Mouse (Mus musculus) forebrain, embryonic 12.5 days (tissue): ENCODE data around the gene Aif1l. TPM values are rescaled to one million over a fixed set of nuclear protein-coding genes. Genes with fewer than 3 reads are reported as not detected.

Experiments used
- ATAC-seq: fragments of 200-750 bp; cut with Nextera tagmentation; 2 replicates; pipeline ENCODE4 v1.8.0; 2017; ENCODE audit warnings: moderate TSS enrichment; ENCODE audit not compliant: low FRiP score
- H3K27ac ChIP-seq: fragments of 300-500 bp; sonication (generic); 2 replicates; pipeline ENCODE4 v1.5.1; 2016; ENCODE audit warnings: mild to moderate bottlenecking
- H3K27me3 ChIP-seq: fragments of 300-500 bp; sonication (generic); 2 replicates; pipeline ENCODE4 v1.6.1; 2016; ENCODE audit warnings: mild to moderate bottlenecking
- H3K36me3 ChIP-seq: fragments of 300-500 bp; sonication (generic); replicated peaks from 2 replicates; pipeline ENCODE4 v1.6.1; 2016; ENCODE audit warnings: mild to moderate bottlenecking
- H3K4me1 ChIP-seq: fragments of 300-500 bp; sonication (generic); 2 replicates; pipeline ENCODE4 v1.6.1; 2016
- H3K4me2 ChIP-seq: fragments of 300-500 bp; sonication (generic); 2 replicates; pipeline ENCODE4 v1.6.1; 2016; ENCODE audit warnings: mild to moderate bottlenecking, moderate library complexity
- H3K4me3 ChIP-seq: fragments of 300-500 bp; sonication (generic); replicated peaks from 2 replicates; pipeline ENCODE4 v1.5.1; 2016; ENCODE audit warnings: mild to moderate bottlenecking
- H3K9ac ChIP-seq: fragments of 300-500 bp; sonication (generic); 2 replicates; pipeline ENCODE4 v1.6.1; 2016; ENCODE audit warnings: mild to moderate bottlenecking
- H3K9me3 ChIP-seq: fragments of 300-500 bp; sonication (generic); 2 replicates; pipeline ENCODE4 v1.6.1; 2016
- WGBS: fragments of 180-500 bp; shearing (Covaris S2); methylation state at CpG from one replicate; pipeline ENCODE4 v1.1.7; 2016; 5-methylcytosine and 5-hydroxymethylcytosine counted together
- polyA plus RNA-seq: library from polyadenylated mRNA; unstranded; fragments of >200 nt; fragmentation: Nextera tagmentation; extraction: Ambion mirVana; gene quantifications from 2 replicates; pipeline ENCODE4 v1.2.1, GENCODE M21; 2016

Gene Aif1l
- polyA plus RNA-seq, 1 experiment from 2014 or later: 73.5 TPM

DNA sequence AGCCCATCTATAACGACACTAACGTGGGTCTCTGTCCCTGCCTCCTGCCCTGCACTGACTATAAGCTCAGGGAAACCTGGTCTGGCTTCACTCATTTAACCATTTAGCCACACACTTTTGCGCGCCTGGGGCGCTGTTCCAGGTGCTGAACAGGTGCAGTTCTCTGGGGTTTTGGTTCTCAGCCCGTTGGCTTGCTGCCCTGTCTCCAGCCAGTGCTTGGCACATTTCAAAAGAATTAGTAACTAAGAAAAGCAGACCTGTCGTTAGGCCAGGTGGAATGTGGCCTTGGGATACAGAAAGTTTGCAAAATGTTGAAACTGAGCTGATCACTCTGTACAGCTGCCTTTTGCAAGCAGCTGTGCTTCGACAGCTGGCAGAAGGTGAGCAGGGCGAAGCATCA, 25.1 kb upstream of the Aif1l start:
- H3K4me2 ChIP-seq: no peak overlapping the region
- 32% methylated on average over 9 of the region's 9 CpGs for WGBS
- no peak overlapping the region for H3K4me3 ChIP-seq
- no peaks in the 10 kb centered on the region for H3K9me3 ChIP-seq
- no peaks in the 10 kb centered on the region for H3K4me1 ChIP-seq
- H3K9ac ChIP-seq: no peak overlapping the region
- no peak for ATAC-seq
- H3K27ac ChIP-seq: no peak overlapping the region
- peaks cover 25% of the 10 kb centered on the region for H3K27me3 ChIP-seq
- H3K36me3 ChIP-seq: no peaks in the 10 kb centered on the region

DNA sequence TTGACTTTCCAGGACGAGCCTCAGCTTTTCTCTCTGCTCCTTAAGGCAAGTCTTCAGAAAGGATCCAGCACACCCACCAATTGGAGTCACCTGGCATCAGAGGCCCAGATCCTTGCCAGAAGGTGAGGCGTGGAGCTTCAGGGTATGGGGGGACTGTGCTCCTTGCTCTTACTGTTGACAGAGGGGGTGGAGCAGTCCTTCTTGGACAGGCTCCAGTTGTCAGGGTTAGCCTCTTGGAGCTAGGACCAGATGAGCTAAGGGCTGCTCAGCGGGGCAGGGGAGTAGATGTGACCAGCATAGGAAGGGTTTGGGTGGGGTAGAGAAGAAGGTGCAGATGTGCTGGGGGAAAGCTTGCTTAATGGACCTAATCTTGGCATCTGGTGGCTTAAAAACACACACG, 24.0 kb upstream of the Aif1l start:
- H3K27ac ChIP-seq: no peak overlapping the region
- WGBS: 77% methylated on average over 4 of the region's 4 CpGs
- H3K9ac ChIP-seq: no peak overlapping the region
- no peaks in the 10 kb centered on the region for H3K36me3 ChIP-seq
- ATAC-seq: no peak
- H3K4me3 ChIP-seq: no peak overlapping the region
- H3K9me3 ChIP-seq: no peaks in the 10 kb centered on the region
- no peaks in the 10 kb centered on the region for H3K4me1 ChIP-seq
- H3K27me3 ChIP-seq: peaks cover 25% of the 10 kb centered on the region
- H3K4me2 ChIP-seq: no peak overlapping the region

DNA sequence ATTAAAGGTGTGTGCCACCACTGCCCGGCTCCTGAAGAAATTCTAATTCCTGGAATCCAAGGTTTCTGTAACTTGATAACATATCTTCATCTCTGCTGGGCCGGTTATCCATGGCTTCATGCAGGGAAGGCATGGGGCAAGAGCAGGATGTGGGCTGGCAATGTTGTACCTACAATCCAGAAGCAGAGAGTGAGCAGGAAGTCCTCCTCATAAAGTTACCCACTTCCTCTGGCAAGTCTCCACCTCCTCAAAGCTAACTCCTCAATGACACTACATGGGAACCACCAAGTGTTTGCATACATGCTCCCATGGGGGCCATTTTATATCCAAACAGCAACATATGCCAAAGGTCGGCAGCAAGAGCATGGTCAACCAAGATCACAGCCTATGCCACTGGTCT, 20.3 kb upstream of the Aif1l start:
- Histone ChIP-seq H3K4me3 (no peak overlapping the region), H3K9me3 (no peaks in the 10 kb centered on the region), H3K4me2 (no peak overlapping the region), H3K27ac (no peak overlapping the region), H3K27me3 (peaks cover 7% of the 10 kb centered on the region; the same call in 1 of the 2 replicates), H3K36me3 (no peaks in the 10 kb centered on the region), H3K9ac (no peak overlapping the region), H3K4me1 (peaks cover 4% of the 10 kb centered on the region; the same call in 1 of the 2 replicates)
- no peak for ATAC-seq
- WGBS: 92% methylated on average over 3 of the region's 3 CpGs

DNA sequence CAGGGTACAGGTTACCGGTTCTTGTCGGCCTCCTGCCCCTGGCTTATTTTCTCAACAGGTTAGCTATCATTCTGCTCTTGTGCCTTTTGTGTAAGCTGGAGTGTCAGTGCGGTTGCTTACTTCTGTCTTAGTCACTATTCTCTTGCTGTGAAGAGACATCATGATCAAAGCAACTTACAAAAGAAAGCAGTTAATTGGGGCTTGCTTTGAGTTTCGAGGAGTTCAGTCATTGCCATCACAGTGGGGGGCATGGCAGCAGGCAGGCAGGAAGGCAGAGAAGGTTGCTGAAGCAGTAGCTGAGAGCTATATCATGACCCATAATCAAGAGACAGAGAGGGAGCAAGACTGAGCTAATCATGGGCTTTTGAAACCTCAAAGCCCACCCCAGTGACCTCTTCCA, 15.4 kb upstream of the Aif1l start:
- no peaks in the 10 kb centered on the region for H3K36me3 ChIP-seq
- H3K4me3 ChIP-seq: no peak overlapping the region
- no peak overlapping the region for H3K4me2 ChIP-seq
- WGBS: 14% methylated on average over 4 of the region's 4 CpGs
- no peak for ATAC-seq
- H3K9ac ChIP-seq: no peak overlapping the region
- H3K27me3 ChIP-seq: peaks cover 10% of the 10 kb centered on the region; the same call in 1 of the 2 replicates
- H3K4me1 ChIP-seq: peaks cover 5% of the 10 kb centered on the region; the same call in 1 of the 2 replicates
- H3K9me3 ChIP-seq: no peaks in the 10 kb centered on the region
- H3K27ac ChIP-seq: no peak overlapping the region

- Histone ChIP-seq H3K4me1 (peaks cover 5% of the 10 kb centered on the region; the same call in 1 of the 2 replicates), H3K9ac (no peak overlapping the region), H3K4me2 (no peak overlapping the region), H3K27me3 (peaks cover 10% of the 10 kb centered on the region; the same call in 1 of the 2 replicates), H3K4me3 (no peak overlapping the region), H3K36me3 (no peaks in the 10 kb centered on the region), H3K9me3 (no peaks in the 10 kb centered on the region), H3K27ac (no peak overlapping the region)
- WGBS: 43% methylated on average over 4 of the region's 4 CpGs
- no peak for ATAC-seq
These were observed 14.9 kb upstream of the Aif1l start for GRCm38 (mm10) chr2:31935054-31935453.

DNA sequence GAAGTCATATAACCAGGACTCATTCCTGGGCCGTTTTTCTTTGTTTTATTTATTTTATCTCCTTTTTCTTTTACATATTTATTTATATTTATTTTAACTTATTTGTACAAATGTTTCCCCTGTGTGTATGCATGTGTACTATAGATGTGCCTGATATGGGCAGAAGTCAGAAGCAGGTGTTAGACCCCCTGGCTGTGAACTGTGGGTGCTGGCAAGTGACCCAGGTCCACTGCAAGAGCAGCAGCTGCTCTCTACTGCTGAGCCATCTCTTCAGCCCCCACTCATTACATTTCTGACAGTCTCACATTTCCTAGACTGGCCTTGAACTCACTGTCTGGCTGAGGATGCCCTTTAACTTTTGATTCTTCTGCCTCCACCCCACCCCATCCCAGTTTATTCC, 11.6 kb upstream of the Aif1l start:
- H3K4me1 ChIP-seq: peaks cover 5% of the 10 kb centered on the region; the same call in 1 of the 2 replicates
- no peak for ATAC-seq
- H3K4me2 ChIP-seq: no peak overlapping the region
- H3K4me3 ChIP-seq: no peak overlapping the region
- H3K36me3 ChIP-seq: no peaks in the 10 kb centered on the region
- H3K27ac ChIP-seq: no peak overlapping the region
- no peaks in the 10 kb centered on the region for H3K9me3 ChIP-seq
- H3K9ac ChIP-seq: no peak overlapping the region
- 88% methylated on average over 1 of the region's 1 CpGs for WGBS
- peaks cover 10% of the 10 kb centered on the region; the same call in 1 of the 2 replicates for H3K27me3 ChIP-seq

DNA sequence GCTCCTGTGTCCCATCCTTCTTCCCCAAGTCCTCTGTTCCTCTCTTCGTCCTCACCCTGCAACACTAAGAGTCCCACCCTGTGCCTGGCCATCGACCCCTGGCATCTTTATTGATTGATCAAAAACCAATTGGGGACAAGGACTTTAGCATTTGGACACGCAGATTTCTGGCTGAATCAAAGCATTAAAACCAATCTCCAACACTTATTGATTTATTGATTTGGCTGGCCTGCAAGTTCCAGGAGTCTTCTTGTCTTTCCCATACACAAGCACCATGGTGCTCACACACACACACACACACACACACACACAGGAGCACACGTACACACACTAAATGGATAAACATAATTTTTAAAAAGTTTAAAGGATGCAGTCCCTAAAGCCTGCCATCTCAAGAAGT, 6.9 kb upstream of the Aif1l start:
- no peaks in the 10 kb centered on the region for H3K36me3 ChIP-seq
- no peak for ATAC-seq
- H3K27me3 ChIP-seq: no peaks in the 10 kb centered on the region
- WGBS: 74% methylated on average over 4 of the region's 4 CpGs
- no peak overlapping the region for H3K4me3 ChIP-seq
- no peak overlapping the region for H3K4me2 ChIP-seq
- H3K9ac ChIP-seq: no peak overlapping the region
- H3K4me1 ChIP-seq: no peaks in the 10 kb centered on the region
- no peak overlapping the region for H3K27ac ChIP-seq
- no peaks in the 10 kb centered on the region for H3K9me3 ChIP-seq

DNA sequence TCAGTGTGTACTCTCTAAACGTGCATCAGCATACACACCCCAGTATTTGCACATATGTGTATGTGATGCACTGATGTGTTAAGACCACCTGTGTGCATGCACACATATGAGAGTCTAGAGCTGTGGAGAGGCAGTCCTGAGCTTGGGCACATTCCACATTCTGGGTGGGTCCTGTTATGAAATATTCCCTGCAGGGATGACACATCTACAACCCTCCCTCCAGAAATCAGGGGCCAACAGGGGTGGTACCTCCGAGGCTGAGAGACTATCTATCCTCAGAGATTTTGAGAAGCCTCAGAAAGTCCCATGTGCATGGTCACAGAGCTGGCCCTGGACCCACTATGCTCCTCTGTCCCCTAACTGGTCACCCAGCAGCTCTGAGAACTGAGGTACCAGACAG, 4.4 kb upstream of the Aif1l start:
- no peaks in the 10 kb centered on the region for H3K9me3 ChIP-seq
- WGBS: 83% methylated on average over 2 of the region's 2 CpGs
- no peak for ATAC-seq

DNA sequence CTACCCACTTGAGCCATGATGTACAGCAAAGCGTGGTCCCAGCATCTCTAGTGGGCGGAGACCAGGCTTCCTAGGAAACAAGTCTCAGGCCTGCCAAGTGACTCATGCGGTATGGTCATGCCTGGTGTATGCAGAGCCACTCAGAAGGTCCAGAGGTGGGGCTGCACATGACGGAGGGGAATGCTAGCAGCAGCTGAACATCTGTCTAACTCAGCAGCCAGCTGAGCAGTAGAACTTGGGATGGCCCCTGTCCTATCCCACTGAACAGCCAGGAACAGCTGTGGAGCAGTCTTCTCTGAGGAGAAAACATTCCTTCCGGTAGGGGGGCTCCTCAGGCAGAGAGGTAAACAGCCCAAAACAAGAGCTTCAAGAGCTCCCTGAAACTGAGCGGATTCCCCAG, 1.5 kb upstream of the Aif1l start:
- peaks cover 26% of the 10 kb centered on the region for H3K4me1 ChIP-seq
- ATAC-seq: no peak
- H3K9ac ChIP-seq: no peak overlapping the region
- H3K4me3 ChIP-seq: no peak overlapping the region
- H3K27ac ChIP-seq: no peak overlapping the region
- no peaks in the 10 kb centered on the region for H3K9me3 ChIP-seq
- no peak overlapping the region for H3K4me2 ChIP-seq
- no peaks in the 10 kb centered on the region; the same call in 1 of the 2 replicates for H3K36me3 ChIP-seq
- H3K27me3 ChIP-seq: peaks cover 6% of the 10 kb centered on the region
- WGBS: 81% methylated on average over 6 of the region's 6 CpGs

More for the DNA sequence above, 4.4 kb upstream of the Aif1l start:
- peaks cover 6% of the 10 kb centered on the region for H3K27me3 ChIP-seq
- H3K9ac ChIP-seq: no peak overlapping the region
- no peak overlapping the region for H3K4me3 ChIP-seq
- H3K27ac ChIP-seq: no peak overlapping the region
- no peaks in the 10 kb centered on the region for H3K36me3 ChIP-seq
- H3K4me2 ChIP-seq: no peak overlapping the region
- peaks cover 9% of the 10 kb centered on the region for H3K4me1 ChIP-seq

GRCm38 (mm10) chr2:31948801-31949200, 1.1 kb upstream of the Aif1l start:
- H3K36me3 ChIP-seq: peaks cover under 1% of the 10 kb centered on the region; the same call in 1 of the 2 replicates
- no peak overlapping the region for H3K9ac ChIP-seq
- H3K4me2 ChIP-seq: no peak overlapping the region
- H3K27me3 ChIP-seq: peaks cover 6% of the 10 kb centered on the region
- no peak for ATAC-seq
- H3K9me3 ChIP-seq: no peaks in the 10 kb centered on the region
- no peak overlapping the region for H3K27ac ChIP-seq
- H3K4me1 ChIP-seq: peaks cover 26% of the 10 kb centered on the region
- H3K4me3 ChIP-seq: no peak overlapping the region
- WGBS: 81% methylated on average over 6 of the region's 6 CpGs

GRCm38 (mm10) chr2:31950966-31951365, 1.0 kb downstream of the Aif1l start:
- Histone ChIP-seq H3K4me1 (peaks cover 26% of the 10 kb centered on the region), H3K36me3 (peaks cover 11% of the 10 kb centered on the region), H3K27me3 (peaks cover 6% of the 10 kb centered on the region), H3K27ac (no peak overlapping the region), H3K9ac (peak overlapping the region; percentile 83), H3K4me3 (peak overlapping the region; percentile 77), H3K9me3 (no peaks in the 10 kb centered on the region), H3K4me2 (peak overlapping the region; percentile 91)
- WGBS: 19% methylated on average over 9 of the region's 9 CpGs
- ATAC-seq: no peak

- no peak overlapping the region for H3K27ac ChIP-seq
- 83% methylated on average over 10 of the region's 10 CpGs for WGBS
- H3K9me3 ChIP-seq: no peaks in the 10 kb centered on the region
- H3K4me2 ChIP-seq: 0 out of 2 replicates have a peak overlapping the region, but pooled peaks have one; percentile 91
- peaks cover 15% of the 10 kb centered on the region for H3K36me3 ChIP-seq
- peaks cover 26% of the 10 kb centered on the region for H3K4me1 ChIP-seq
- ATAC-seq: no peak
- H3K9ac ChIP-seq: no peak overlapping the region
- no peak overlapping the region for H3K4me3 ChIP-seq
- H3K27me3 ChIP-seq: peaks cover 6% of the 10 kb centered on the region
These were observed 2.3 kb downstream of the Aif1l start for GRCm38 (mm10) chr2:31952236-31952635.

GRCm38 (mm10) chr2:31952725-31953124, 2.8 kb downstream of the Aif1l start:
- Histone ChIP-seq H3K4me3 (no peak overlapping the region), H3K9ac (no peak overlapping the region), H3K9me3 (no peaks in the 10 kb centered on the region), H3K4me1 (peaks cover 26% of the 10 kb centered on the region), H3K27ac (no peak overlapping the region), H3K36me3 (peaks cover 17% of the 10 kb centered on the region), H3K27me3 (peaks cover 6% of the 10 kb centered on the region), H3K4me2 (no peak overlapping the region)
- 93% methylated on average over 3 of the region's 3 CpGs for WGBS
- ATAC-seq: no peak
